Mouse (Mus musculus): ENCODE data around the gene Eps8l3.

Eps8l3 gene

DNA sequence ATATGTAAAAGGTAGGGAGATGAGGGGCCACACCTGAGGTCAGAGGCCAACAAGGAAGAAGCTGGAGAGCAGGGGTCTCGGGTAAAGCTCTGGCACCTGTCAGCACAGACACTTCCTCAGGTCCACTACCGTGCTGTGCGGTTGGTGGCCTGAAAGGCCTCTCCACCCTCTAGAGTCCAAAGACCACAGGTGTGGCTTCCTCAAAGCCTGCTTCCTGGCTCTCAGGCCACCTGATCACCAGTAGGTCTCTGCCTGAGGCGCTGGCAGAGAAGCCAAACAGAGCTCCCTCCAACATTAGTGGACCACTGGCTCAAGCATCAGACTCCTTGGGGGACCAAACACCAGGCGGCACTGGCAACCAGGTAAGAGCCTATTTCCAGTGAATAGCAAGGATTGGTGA, at the start of gene Eps8l3:
TSS of gene Eps8l3 (plus strand) at position 225 of the 400 bp plus-strand sequence.
- no peak for DNase-seq (ENCODE audit: low spot score in 2 of 2)

DNA sequence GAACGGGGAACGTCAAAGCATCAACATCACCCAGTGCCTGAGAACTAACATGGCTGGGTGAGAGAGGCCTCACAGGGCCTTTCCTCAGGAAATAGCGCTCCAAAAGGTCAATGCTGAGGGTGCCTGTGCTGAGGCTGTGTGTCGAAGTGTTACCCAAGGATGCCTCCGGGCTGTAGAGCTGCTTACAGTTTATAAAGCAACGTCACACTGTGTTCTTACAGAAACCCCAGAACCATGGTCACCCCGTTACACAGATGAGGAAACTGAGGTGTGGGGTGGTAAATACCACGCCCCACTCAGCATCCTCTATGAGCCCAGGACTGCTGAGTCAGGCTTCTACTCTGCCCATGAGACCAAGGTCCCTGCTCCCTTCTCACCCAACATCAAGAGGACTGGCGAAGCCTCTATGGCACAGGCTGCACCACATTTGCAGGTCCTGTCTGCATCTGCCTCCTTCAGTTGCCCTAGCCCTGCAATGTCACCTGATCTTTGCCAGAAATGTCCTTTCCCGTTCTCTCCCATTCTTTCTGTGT, 49.1 kb upstream of the Eps8l3 start:
- no peak for DNase-seq (ENCODE audit: low spot score in 2 of 2)

DNA sequence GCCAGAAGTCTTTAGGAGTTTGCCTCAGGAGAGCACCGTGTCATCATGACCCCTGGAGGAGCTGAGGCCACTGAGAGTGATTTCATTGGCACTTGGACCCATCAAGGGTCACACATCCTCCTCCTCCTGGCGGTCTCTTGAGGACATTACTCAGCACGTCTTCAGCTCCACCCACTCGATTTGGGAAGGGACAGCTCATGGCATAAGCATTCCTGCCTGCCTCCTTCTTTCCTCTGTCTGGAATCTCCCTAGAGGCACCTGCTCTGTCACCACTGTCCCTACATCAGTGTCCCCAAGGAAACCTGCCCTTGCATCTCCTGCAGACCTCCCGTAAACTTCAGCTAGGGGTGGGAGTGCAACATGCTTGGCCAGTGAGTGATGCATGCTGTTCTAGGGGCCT, 48.5 kb upstream of the Eps8l3 start:
- no peak for DNase-seq (ENCODE audit: low spot score in 2 of 2)

DNA sequence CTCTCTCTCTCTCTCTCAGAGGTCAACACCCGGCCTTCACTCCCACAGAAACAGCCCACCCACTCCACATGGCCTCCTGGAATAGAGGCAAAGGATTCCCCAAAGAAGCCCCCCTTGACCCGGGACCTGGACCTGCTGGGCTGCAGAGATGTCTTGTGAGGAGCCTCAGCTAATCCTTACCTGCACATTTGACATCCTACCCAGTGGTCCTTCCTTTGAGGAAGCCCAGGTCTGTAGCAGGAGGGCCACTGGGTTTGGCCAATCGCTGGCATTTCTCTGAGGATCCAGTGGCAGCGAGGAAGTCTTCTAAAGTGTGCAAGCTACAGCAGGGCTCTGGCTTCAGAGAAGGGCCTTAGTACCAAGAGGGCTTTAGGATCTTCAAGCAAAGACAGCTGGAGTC, 48.0 kb upstream of the Eps8l3 start:
- DNase-seq (ENCODE audit: low spot score in 2 of 2), result no peak

DNA sequence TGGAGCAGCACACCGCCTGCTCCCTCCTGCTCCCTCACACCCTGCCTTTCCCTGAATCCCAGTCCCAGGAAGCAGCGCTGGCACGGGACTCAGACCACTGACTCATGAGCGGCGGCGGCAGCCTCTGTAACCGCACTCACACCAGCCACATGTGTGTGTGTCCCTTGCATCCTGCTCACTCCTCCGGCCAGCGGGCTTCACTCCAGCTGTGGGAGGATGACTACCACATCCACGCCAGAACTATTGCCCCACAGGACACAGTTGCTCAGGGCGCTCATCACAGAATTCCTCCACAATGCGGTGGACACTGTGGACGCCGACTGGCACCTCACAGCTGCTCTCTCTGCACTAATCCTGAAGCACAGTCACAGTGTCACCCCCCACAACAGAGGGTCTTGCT, 47.4 kb upstream of the Eps8l3 start:
- peak in 1 of 2 experiments; percentile 59 for DNase-seq (ENCODE audit: low spot score in 2 of 2)

DNA sequence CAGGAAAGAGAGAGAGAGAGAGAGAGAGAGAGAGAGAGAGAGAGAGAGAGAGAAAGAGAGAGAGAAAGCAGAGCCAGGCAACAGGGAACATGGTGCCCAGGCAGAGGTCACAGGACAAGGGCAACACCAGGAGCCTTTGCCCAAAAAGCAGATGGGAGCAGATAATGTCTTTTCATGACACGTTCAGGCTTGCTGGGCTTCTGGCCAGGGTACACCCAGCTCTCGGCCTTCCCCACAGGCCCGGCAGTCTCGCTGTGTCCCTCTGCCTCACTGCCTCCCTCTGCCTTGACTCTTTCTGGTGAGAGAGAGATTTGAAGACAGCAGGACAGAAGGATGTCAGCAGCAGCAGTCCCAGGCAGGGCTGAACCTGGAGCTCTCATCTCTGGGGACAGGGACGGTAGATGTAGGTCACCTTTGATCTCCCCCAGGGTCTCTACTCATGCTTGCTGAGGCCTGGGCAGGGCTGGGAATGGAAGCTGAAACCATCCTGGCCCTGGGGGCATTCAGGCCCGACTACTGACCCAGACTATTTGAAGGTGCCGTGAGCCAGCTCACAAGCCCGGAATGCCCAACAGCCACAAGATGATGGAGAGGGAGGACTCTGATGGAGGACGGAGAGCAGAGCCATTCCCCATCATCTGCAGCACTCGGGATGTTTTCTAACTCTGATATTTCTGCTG, 45.0 kb upstream of the Eps8l3 start:
- DNase-seq (ENCODE audit: low spot score in 2 of 2), result no peak

DNA sequence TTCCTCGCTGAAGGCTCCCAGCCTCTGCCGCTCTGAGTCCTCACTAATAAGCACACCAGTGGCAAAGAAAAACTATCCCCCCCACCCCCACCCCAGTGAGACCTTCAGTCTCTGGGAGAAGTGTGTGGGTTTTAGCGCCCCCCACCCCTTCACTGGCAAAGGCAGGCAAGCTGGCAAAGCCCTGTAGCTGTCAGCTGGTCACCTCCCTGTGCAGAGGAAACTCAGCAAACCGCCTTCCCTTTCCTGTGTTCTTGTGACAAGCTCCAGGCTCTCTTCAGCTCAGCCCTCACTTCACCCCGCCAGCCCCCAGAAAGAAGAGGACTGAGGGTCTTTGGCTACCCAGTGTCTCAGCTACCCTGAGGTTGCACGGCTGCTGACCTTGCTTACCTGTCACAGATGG, 44.4 kb upstream of the Eps8l3 start:
- no peak for DNase-seq (ENCODE audit: low spot score in 2 of 2)

DNA sequence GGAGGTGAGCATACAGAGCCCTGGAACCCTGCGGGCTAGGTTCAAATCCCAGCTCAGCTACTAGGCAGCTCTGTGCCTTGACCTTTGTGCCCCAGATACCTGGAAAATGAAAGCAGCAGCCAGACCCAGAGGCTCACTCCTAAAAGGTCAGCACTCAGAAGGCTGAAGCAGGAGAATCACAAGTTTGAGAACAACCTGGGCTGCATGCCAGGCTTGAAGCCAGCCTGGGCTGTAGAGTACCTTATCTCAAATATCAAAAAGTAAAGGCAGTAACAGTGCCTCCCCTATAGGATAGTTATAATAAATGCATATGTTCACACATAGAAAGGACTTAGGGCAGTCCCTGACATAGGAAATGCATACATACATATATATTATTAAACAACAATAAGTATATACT, 43.7 kb upstream of the Eps8l3 start:
- DNase-seq (ENCODE audit: low spot score in 2 of 2), result no peak

DNA sequence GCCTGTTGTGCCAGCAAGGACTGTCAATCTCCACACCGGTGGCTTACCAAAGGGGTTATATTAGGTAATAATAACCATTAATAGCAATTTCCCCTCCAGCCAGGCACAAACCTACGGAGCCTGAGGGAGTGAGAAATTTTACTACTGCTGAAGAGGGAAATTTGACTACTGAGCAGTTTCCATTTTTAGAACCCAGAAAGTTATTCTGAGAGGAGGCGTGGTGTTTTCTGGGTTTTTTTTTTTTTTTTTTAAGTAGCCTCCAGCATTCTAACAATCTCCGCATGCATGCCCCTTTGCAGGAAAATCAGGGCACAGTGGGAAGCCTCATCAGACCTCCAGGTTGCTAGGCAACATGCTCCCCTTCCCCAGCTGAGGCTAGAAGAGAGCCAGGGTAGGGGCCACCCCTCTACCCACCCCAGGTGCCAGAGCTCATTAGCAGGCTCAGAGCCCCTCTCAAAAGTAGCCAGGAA, 43.1 kb upstream of the Eps8l3 start:
- DNase-seq (ENCODE audit: low spot score in 2 of 2), result no peak

DNA sequence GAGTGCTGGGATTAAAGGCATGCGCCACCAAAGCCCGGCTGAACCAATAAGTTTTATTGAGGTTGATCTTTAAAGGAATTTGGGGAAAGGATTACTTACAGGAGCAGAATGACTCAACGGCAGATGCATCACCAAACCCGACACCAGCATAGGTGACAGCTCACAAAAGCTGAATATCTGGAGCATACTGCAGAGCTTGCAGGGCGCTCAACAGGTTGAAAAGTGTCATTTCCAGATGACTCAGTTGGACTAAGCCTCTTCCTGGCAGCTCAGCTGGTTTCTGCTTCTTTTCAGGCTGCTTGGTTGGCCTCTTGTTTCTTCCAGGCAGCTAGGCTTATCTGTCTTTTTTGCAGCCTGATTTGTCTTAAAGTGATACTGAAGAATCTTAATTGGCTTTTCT, 41.7 kb upstream of the Eps8l3 start:
- DNase-seq (ENCODE audit: low spot score in 2 of 2), result no peak

DNA sequence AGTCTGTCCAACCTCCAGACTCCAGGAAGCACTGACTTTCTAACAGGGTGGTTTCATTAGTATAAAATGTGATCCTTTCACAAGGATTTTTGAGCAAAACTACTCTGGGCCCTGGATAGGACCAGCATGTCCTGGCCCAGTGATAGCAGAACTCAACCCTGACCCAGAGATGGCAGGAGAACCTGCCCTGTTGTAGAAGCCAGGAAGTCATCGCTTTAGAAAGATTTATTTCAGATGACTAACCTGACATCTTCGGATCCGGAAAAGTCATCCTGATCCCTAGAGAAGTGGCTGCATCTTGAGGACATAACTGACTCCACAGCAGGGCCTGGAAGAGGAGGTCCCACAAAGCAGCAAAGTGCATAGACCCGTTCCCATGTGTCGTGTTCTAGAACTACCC, 37.2 kb upstream of the Eps8l3 start:
- DNase-seq (ENCODE audit: low spot score in 2 of 2), result no peak

DNA sequence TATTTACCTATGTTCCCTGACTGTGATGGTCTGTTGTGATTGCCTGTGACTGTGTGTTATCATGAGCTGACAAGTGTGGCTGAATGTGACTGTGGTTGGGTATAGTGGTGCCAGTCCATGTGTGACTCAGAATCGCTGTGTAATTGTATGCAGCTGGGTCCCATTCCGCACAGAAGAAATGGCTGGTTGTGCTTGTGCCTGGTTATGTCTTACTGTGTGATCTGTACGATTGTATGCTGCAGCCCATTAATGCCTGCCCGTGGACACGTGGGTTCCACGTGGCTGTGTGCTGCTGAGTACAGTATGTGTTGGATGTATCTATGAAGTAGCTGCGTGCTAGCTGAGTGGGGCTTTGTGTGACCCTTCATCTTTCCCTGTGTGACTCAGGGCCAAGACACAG, 36.2 kb upstream of the Eps8l3 start:
- DNase-seq (ENCODE audit: low spot score in 2 of 2), result no peak

DNA sequence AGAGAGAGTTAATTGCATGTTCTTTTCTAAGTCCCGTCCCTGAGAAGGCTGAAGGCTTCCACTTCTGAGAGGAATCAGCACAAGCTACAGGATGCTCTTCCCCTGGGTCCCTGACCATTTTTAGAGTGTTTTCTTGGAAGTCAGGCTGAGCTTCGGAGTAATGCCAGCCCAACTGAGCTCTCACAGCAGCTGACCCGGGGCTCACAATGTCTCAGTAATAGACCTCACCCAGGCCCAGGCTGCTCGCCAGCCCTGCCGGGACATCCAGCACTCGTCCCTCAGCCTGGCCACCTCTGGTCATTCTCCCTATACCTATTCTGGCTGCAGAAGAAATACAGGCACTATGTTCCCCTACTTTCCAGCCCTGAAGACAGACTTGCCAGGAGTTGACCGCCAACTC, 35.7 kb upstream of the Eps8l3 start:
- DNase-seq (ENCODE audit: low spot score in 2 of 2), result no peak

DNA sequence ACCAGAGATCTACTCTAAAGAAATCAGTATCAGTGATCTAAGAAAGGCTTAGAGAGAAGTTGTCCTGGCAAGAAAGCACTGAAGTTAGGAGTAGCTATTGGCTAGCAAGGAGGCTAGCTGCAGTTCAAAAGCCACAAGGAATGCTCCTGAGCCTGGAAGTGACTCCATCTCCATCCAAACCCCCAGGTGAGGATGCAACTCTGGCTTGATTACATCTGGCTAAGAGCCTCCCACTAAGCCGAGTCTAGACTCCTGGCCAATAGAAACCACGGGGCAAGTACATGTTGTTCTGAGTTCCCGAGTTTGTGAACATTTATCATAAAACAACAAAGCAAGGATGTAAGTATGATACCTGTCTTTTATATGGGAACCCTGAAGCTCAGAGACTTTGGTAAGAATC, 33.6 kb upstream of the Eps8l3 start:
- no peak for DNase-seq (ENCODE audit: low spot score in 2 of 2)

DNA sequence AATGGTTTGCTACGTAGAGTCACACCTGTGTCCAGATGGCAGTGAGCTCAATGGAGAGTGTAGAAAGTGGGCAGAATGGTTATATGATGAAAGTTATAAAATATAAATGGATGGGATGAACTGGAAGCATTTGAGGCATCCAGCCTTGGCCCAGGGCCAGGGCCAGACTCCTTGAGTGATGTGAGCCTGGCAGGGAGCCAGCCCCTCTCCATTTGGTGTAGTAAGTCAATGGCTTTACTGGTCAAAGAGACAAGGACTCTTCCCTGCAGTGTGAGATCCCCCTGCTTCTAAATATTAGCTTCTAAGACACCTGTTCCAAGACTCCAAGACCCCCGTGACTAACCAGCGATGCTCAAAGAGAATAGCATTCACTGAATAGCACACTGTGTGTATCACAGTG, 33.0 kb upstream of the Eps8l3 start:
- no peak for DNase-seq (ENCODE audit: low spot score in 2 of 2)

DNA sequence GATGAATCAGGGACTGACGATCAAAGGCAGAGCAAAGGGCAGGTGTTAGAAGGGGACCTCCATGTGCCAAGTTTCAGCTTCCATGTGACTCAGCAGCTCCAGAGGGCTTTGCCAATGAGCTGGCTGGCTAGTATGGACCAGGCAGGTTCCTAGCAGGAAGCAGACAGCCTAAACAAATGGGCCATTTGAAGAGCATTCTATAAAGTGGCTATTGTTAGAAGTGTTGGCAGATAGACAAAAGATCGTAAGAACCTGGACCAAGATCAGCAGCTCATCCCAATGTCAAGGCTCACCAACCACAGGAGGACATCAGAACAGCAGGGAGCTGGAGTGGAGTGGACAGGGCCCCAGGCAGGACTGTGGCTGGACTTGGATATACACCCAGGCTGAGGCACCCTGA, 32.5 kb upstream of the Eps8l3 start:
- no peak for DNase-seq (ENCODE audit: low spot score in 2 of 2)

DNA sequence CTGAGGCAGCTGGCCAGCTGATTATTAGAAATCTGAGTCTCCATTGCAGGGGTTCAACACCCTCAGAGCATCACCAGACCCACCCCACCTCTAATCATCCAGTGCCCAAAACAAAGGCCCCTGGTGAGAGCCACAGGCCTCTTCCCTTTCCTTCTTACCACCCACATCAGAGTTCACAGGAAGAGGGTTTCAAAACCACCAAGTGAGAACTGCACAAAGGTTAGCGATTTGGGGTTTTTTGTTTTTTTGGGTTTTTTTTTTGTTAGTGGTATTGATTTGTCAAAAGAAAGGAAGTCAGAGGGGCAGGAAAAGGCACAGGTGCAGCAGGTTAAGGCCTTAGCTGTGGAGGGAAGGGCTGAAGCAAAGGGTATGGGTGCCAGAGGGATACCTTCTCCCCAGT, 30.9 kb upstream of the Eps8l3 start:
- no peak for DNase-seq (ENCODE audit: low spot score in 2 of 2)

DNA sequence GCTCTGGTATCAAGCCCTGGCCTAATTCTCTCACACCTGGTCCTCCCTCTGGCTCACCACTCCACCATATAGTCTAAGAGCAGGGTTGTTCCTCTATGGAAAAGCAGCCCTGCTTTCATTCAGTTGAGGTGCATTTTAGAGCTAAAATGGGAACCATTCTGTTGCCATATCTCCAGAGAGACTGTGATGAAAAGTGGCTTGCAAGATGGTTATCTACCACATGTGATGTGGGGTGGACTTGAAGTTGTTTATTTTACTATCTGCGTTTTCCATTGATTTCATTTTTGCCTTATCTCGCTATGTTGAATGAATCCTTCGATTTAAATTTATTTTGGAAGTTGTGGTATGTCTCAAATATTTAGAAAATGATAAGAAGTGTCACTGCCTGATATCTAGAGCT, 30.2 kb upstream of the Eps8l3 start:
- no peak for DNase-seq (ENCODE audit: low spot score in 2 of 2)

DNA sequence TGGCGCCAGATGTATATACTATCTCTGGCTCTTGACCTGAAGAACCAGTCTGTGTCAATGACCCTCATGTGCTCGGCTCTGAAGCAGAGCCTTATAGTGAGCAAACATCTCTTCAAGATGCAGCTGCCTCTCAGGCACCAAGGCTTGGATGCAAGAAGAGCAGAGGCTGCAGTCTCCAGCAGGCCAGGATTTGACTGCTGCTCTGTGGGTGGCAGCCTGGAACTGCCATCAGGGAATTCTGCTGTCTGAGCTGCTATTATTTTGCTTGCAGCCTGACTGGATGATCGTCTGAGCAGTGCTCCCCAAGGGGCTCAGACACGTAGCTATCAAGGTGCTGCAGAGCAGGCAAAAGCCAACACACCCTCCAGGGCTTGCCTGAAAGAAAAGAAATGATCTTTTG, 28.9 kb upstream of the Eps8l3 start:
- no peak for DNase-seq (ENCODE audit: low spot score in 2 of 2)

DNA sequence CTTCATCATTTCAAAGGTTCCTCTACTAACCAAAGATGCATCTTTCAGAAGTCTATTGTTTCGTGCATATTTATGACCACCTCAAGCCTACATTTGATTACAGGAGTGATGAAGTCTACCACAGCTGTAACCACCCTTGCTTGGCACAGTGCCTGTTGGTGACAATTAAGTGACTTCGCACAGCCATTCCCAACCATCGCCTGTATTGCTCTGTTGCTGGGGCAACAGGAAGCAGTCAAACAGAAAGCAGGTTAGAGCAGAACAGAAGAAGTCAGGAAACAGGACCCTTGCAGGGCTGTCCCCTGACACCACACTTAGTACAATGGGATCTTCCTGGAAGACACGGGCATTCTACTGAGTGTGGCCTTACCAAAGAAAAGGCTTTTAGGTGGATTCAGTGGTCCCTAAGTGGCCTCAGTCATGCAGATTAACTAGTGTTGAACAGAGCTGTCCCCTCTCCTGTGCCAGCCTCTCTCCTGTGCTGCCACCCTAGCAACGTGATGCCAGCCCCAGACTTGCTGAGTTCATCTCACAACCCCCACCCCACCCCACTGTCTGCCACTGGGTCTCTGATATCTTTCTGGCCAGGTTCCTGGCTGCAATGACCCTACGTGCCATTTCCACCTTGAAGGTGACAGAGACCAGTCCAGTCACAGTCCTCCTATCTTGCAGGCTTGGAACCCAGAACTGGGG, 27.9 kb upstream of the Eps8l3 start:
- DNase-seq (ENCODE audit: low spot score in 2 of 2), result no peak

DNA sequence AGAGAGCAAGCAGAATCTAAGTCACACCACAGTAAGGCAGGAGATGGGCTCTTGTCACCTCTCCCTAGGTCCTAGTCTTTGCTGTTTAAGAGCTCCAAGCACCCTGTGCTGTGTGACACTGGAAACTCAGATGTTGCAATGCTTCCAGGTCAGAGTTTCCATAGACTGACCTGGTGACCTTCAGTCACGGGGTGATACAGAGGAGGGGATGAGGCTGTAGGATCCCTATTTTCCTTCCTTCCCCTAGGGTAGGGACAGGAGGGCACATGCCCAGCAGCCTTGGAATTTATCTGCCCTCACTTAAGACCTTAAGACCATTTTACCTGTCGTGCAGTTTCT, 27.4 kb upstream of the Eps8l3 start:
- DNase-seq (ENCODE audit: low spot score in 2 of 2), result no peak

DNA sequence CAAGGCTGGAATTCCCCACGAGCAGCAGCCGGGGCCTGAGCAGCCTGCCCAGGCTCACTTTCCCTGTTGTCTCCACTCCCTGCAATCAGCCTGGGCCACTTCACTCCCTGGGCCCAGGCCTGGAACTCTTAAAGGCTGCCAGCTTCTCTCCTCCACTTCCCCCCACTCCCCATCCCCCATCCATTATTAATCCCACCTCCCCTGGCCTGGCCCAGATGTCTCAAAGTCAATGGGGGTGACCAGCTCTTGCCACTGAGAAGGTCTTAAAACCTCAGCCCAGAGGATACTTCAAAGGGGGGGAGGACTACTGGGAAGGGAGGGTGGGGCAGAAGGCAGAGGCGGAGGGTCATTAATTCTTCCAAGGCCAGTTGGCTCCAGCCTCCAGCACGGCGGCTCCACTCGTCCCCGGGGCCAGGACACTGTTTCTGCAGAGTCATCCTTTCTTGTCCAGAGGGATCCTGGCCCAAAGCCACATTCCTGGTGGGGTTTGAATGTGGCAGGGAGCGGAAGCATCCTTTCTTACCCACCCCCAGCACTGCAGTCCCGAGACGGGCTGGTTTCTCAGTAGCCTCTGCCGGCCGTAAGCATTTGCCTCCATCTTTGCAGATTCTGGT, 26.5 kb upstream of the Eps8l3 start:
- peak in 1 of 2 experiments; percentile 27 for DNase-seq (ENCODE audit: low spot score in 2 of 2)

DNA sequence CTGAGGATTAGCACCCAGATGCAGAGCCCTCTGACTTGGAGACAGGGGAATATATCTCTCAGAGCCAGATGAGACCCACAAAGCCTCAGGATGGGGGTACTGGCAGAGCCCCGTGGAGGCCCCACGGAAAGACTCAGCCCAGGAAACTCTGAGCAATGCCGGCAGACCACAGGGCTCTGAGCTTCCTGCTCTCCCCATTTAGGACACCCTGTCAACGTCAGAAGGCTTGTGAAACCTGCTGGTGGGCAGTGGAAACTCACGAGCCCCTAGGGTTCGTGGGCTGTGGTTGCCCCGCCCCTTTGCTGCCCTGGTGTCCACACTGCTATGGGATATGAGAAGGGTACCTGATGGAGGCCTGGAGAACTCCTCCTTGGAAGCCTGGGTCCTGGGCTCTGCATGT, 24.2 kb upstream of the Eps8l3 start:
- DNase-seq (ENCODE audit: low spot score in 2 of 2), result peak; percentile 37 to 72
